Mouse (Mus musculus): ENCODE measurements around the gene Tiam2. TPM values are rescaled to one million over a fixed set of nuclear protein-coding genes. Genes with fewer than 3 reads are reported as not detected.
A peak's percentile ranks its signal among the peaks of the same experiment; 100 is the strongest.
"Not testable (repeated sequence)": the region's sequence is repeated elsewhere in the genome, so short reads cannot be mapped to it uniquely, and the experiment has no call there.

The Tiam2 gene
- total RNA-seq, 2 experiments from 2014 or later, result 5.6 to 7.5 TPM

- no peak for ATAC-seq (replicated peaks; ENCODE audit: poor library complexity)
These were observed 12.4 kb downstream of the Tiam2 start for GRCm38 (mm10) chr17:3338821-3339220.

DNA sequence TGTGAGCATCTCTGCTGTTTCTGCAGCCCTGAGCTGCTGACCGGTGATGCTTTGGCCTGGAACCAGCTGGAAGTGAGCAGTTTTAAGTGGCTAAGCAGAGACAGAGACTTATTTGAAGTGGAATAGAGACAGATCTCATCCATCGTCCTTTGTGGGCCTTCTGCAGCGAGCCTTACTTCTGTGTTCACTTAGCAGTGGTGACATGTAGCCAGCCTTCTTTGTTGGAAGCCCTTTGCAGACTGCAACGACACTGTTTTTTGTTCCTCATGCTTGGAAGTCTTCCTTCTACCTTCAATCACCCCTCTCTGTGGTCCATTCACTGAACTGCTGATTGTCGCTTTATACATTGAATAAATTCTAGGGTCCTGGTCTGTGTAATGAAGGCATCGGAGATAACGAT is 18.5 kb downstream of the Tiam2 start:
- no peak for ATAC-seq (replicated peaks; ENCODE audit: poor library complexity)

DNA sequence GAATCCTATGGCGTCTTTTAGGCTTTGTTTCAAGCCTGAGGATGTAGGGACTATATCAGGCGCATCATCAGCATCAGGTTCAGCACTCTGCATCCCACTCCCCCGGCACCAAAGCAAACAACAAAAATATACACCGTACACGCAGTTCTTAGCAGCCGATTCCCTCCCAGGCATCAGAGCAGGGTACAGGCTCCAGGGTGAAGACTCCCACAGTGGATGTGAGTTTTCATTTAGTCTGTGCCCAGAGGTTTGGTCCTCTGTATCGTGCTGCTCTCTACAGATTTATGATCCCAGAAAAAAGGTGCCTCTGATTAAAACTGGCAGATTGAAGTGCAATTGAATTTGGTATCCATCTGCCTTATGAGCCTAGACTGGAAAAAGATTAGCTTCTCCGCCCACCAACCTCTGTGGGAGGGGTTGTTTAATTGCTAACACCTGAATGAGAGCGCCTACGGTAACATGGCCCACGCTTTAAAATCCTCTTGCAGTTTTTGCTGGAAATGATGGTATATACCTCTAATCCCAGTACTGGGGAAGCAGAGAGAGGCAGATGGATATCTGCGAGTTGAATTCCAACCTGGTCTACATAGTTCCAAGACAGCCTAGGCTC is 19.0 kb downstream of the Tiam2 start:
- ATAC-seq (replicated peaks; ENCODE audit: poor library complexity), result no peak

DNA sequence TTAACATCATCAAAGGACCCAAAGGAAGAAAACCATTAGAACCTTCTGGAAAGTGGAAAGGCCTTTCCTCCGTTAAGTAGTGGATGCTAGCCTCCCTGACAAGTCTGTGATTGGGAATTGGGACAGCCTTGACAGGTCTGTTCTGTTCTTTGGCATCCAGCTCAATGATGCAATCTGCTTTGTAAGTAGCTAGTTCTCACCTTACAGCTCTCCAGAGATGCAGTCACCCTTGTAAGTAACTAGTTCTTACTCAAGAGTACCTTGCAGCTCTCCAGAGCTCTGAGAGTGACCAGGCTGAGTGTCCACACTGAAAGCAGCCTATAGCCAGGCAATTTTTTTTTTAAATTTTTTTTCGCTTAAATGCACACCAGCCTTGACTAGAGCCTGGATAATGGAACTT is 21.4 kb downstream of the Tiam2 start:
- no peak for ATAC-seq (replicated peaks; ENCODE audit: poor library complexity)

- no peak for ATAC-seq (replicated peaks; ENCODE audit: poor library complexity)
These were observed 23.0 kb downstream of the Tiam2 start for GRCm38 (mm10) chr17:3349331-3349730.

DNA sequence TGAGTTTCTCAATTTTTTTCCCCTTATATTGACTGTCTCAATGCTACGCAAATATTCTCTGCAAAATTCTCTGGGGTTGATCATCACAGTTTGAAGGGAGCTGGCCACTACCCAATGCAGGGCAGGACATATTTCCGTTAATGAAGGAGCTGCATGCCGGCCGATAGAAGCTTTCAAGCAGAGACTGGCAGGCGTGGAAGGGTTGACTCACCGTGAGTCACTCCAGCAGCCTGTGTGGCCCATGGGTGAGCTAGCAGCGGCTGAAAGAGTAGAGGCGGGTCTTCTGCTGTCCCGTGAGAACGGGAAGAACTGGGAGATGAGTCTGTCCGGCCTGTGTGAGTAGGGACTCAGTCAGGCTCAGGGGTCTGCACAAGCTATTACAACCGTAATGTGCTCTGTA is 23.6 kb downstream of the Tiam2 start:
- no peak for ATAC-seq (replicated peaks; ENCODE audit: poor library complexity)

DNA sequence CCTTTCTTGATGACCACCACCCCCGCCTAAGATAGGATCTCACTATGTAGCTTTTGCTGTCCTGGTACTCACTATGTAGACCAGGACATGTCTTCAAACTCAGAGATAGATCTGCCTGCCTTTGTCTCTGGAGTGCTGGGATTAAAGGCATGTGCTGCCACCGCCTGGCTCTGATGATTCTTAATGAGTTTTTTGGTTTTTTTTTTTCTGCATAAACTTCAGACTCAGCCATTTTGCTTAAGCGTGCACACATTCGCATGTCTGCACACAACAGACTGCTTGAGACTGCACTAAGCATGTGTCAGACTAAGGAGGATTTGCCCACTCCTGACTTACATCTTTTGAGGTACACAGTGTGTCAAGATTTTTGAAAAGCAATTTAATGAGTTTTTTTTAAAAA is 24.0 kb downstream of the Tiam2 start:
- no peak for ATAC-seq (replicated peaks; ENCODE audit: poor library complexity)

DNA sequence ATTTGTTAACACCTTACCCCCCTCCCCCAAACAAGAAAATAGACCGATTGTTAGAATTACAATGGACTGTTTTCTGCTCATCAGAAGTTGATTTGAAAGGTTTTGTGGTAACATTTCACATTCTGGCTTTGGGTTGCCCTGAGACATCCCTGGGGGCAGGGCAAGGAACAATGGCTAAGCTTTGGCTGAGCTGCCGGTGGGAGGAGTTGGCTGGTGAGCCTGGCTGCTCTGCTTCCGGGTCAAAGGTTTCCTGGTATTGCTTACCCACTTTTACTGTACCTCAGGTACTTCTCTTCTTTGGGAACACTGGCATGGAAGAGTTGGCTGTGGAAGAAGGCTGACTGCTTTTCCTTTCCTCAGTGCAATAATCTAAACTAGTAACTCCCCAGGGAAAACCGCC is 25.3 kb downstream of the Tiam2 start:
- ATAC-seq (replicated peaks; ENCODE audit: poor library complexity), result no peak

- ATAC-seq (replicated peaks; ENCODE audit: poor library complexity), result not testable (repeated sequence)
These were observed 26.8 kb downstream of the Tiam2 start for GRCm38 (mm10) chr17:3353141-3353540.

DNA sequence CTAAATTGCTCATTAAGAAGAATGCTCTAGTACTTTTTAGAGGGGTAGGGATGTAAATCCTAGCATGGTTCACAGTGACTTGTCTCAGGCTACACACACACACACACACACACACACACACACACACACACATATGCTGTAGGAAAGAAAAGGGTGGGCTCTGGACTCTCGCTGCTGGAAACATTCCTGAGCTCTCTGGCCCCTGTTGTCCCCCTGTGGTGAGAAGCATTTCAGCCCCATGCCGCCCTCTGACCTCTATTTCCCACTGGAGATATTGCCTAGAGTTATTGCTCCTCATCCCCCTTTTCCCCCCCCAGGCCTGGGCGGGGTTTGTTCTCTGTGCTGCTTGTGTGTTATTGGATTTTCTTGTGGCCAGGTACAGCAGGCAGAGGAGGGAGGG is 28.5 kb downstream of the Tiam2 start:
- no peak for ATAC-seq (replicated peaks; ENCODE audit: poor library complexity)

DNA sequence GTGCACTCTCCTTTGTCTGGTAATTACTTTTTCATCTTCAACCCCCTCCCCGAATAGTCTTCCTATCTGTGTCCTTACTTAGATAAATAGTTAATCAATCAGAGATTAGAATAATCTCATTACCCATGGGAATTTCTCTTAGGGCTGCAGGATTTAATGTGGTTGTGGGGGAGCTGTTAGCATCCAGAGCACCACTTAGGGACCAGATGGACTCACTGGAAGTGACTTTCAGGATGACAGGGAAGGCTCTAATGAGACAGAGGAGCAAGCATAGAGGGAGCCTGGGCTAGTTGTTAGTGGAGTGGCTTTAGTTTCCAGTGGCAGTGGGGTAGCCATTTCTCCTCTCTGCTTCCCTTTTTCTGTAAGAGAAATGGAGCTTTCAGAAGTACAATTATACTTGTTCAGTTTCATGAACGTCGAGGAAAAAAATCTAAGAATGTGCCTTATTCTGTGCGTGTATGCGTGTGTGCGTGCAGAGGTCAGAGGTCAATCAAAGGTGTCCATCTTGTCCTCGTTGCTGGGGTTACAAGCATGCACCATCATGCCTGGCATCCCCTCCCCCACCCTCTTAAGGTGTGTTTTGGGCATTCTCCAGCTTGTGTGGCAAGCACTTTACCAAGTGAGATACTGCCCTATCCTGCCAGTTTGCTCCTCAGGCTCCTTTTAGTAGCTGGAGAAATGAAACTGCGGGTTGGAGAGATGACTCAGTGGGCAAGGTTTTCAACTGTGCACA is 30.4 kb downstream of the Tiam2 start:
- no peak for ATAC-seq (replicated peaks; ENCODE audit: poor library complexity)

- no peak for ATAC-seq (replicated peaks; ENCODE audit: poor library complexity)
These were observed 33.9 kb downstream of the Tiam2 start for GRCm38 (mm10) chr17:3360236-3360635.

GRCm38 (mm10) chr17:3361751-3362150 is 35.4 kb downstream of the Tiam2 start:
- no peak for ATAC-seq (replicated peaks; ENCODE audit: poor library complexity)

GRCm38 (mm10) chr17:3363216-3363615 is 36.8 kb downstream of the Tiam2 start:
- no peak for ATAC-seq (replicated peaks; ENCODE audit: poor library complexity)

DNA sequence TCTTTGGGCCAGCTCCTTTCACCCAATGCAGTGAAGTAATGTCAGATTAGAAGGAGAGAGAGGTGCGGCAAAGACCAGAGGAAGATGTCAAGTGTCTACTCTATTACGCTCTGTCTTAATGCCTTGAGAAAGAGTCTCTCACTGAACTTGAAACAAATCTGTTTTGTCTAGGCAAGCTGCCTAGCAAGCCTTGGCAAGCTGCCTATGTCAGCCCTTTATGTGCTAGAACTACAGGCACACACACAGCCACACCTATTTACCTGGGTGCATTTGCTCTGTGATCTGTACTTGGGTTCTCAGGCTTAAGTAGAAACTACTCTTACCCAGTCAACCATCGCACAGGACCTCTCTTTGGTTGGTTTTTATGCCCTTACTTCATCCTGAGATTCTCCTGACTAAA is 40.4 kb downstream of the Tiam2 start:
- ATAC-seq (replicated peaks; ENCODE audit: poor library complexity), result no peak

GRCm38 (mm10) chr17:3368386-3368785 is 42.0 kb downstream of the Tiam2 start:
- no peak for ATAC-seq (replicated peaks; ENCODE audit: poor library complexity)

- ATAC-seq (replicated peaks; ENCODE audit: poor library complexity), result no peak
These were observed 43.3 kb downstream of the Tiam2 start for GRCm38 (mm10) chr17:3369631-3370030.

DNA sequence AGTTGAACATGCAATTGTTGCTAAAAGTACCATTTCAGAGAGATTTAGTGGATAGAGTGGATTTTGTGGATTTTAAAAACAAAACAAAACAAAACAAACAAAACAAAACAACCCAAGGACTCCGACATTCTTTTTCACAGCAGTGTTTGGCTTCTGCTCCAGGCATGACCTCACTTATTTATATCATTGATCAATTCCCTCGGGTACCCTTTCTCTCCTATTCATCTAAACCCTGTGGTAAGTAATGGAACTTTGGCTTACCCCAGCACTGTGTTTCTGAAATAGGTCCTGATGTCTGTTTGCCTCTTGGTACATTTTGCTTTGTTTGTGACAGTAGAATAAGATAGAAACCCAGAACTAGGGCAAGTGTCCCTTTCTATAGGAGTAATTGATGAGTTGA is 52.2 kb downstream of the Tiam2 start:
- no peak for ATAC-seq (replicated peaks; ENCODE audit: poor library complexity)

DNA sequence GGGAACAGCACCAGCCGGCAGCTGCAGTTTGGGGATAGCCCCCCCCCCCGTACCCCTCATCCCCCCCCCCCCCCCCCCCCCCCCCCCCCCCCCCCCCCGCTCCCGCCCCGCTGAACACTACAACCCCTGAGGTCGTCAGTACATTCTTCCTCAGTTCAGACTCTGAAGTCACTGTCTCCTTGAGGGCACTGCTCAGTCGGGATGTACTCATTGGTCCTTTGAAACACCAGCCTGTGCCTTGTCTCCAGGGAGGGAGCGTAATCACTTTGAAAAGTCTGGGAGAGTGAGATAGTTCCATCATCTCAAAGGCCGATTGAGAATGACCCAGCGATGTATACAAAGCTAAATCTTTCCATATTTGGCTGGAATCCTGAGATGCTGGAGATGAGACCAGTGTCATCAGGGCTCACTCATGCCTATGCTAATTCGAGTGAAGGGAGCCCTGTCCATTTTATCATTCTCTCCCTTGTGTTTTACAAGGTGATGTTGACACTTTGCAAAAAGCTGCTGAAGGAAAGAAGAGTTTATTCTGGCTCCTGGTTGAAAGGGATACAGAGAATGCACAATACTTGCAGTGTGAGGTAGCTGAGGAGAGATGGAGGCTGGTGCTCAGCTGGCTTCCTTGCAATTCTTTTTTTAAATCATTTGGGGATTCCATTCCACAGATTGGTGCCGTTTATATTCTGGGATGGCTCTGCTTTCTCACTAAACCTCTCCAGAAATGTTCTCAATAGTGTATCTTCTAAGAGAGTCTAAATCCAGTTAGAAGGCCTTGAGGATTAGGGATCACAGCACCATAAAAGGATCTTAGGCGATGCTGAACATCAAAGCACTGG is 53.6 kb downstream of the Tiam2 start:
- ATAC-seq (replicated peaks; ENCODE audit: poor library complexity), result no peak

- ATAC-seq (replicated peaks; ENCODE audit: poor library complexity), result no peak
These were observed 59.0 kb downstream of the Tiam2 start for GRCm38 (mm10) chr17:3385391-3385790.

- ATAC-seq (replicated peaks; ENCODE audit: poor library complexity), result peak; percentile 58
These were observed 61.4 kb downstream of the Tiam2 start for GRCm38 (mm10) chr17:3387819-3388218.

- ATAC-seq (replicated peaks; ENCODE audit: poor library complexity), result no peak
These were observed 63.4 kb downstream of the Tiam2 start for GRCm38 (mm10) chr17:3389741-3390140.
